Mouse (Mus musculus) macrophage (primary cell): ENCODE results near the gene Gm44805. TPM values are rescaled to one million over a fixed set of nuclear protein-coding genes. Genes with fewer than 3 reads are reported as not detected.
"Not testable (repeated sequence)": the region's sequence is repeated elsewhere in the genome, so short reads cannot be mapped to it uniquely, and the experiment has no call there.

Experiments
- H3K27ac ChIP-seq: fragments of 350-480 bp; formaldehyde crosslinking; 2 replicates; pipeline ENCODE4 v1.9.0; 2021
- H3K36me3 ChIP-seq: fragments of 350-480 bp; formaldehyde crosslinking; 2 replicates; pipeline ENCODE4 v1.9.0; 2021; ENCODE audit errors: inconsistent target
- H3K4me3 ChIP-seq: fragments of 350-480 bp; formaldehyde crosslinking; 2 replicates; pipeline ENCODE4 v1.9.0; 2021; ENCODE audit errors: inconsistent target
- H3K79me2 ChIP-seq: fragments of 350-480 bp; formaldehyde crosslinking; 2 replicates; pipeline ENCODE4 v1.9.0; 2021; ENCODE audit errors: inconsistent target
- WGBS: methylation state at CpG from one replicate; pipeline ENCODE4 v1.1.7; 2026; ENCODE audit warnings: inconsistent platforms; ENCODE audit not compliant: missing documents; 5-methylcytosine and 5-hydroxymethylcytosine counted together
- polyA plus RNA-seq: library from polyadenylated mRNA; stranded (reverse); fragments of 250-400 nt; gene quantifications from 3 replicates; pipeline ENCODE4 v1.2.4, GENCODE M21; 2018; ENCODE audit warnings: inconsistent platforms

Gm44805 gene
- polyA plus RNA-seq, 1 experiment from 2014 or later = not detected

DNA sequence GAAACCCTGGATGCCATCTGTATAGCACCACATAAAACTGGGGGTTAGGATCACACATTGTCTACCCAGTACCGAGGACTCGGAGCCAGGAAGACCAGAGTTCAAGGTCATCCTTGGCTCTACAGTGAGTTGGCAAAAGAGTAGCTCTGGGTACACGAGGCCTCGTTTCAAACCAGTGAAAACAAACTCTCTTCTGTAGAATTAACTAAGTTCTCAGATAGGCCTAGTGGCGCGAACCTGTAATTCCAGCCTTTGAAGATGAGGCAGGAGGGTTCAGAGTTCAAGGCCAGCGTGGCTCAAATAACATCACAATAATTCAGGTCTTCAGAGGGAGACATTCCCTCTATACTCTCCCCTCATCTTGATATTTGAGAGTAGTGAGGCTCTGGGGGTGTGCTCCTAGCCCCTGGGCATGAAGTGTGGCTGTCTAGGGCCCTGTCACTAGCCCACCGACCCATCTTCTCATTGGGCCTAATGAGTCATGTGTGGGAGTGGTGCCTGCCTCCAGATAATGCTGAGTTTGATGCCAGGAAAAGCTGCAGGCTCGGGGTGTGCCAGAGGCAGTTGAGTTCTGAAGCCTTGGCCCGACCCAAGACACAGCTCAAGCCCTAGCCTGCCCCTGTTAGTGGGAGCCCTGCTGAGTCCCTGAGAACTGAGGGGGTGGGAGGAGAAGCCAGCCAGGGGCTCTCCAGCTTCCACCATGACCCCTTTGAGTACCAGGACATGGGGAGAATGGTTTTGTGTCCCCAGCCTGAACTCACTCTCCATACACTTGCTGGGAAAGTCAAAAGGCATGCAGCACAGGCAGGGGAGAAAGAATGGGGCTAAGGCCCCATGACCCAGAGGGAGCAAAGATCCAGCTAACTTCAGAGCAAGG lies 13.4 kb upstream of the Gm44805 start:
- Histone ChIP-seq H3K4me3 (no peak overlapping the region), H3K79me2 (peaks cover 30% of the 10 kb centered on the region; the same call in 1 of the 2 replicates), H3K36me3 (peaks cover 4% of the 10 kb centered on the region; the same call in 1 of the 2 replicates), H3K27ac (peak overlapping the region; percentile 55)
- 83% methylated on average over 10 of the region's 10 CpGs for WGBS

DNA sequence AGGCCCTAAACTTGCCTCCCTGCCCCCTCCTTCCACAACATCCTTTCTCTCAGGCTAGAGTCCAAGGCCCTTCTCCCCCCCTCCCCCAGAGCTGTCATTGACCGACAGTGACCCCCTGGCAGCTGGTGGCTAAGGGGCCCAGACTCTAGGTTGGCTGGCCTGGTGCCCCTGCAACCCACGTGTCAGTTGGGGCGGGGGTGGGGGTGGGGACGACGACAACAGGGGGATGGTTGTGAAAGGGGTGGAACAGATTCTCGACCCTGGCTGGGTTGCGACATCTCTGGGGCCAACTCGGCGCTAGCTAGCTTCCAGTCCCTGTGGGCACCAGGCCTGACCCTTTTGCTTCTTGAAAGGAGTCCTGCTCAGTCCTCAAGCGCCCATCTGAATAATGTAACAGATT lies 12.2 kb upstream of the Gm44805 start:
- H3K4me3 ChIP-seq = no peak overlapping the region
- peaks cover 25% of the 10 kb centered on the region; the same call in 1 of the 2 replicates for H3K79me2 ChIP-seq
- peak overlapping the region; percentile 55 for H3K27ac ChIP-seq
- 18% methylated on average over 9 of the region's 10 CpGs for WGBS
- peaks cover 4% of the 10 kb centered on the region; the same call in 1 of the 2 replicates for H3K36me3 ChIP-seq

DNA sequence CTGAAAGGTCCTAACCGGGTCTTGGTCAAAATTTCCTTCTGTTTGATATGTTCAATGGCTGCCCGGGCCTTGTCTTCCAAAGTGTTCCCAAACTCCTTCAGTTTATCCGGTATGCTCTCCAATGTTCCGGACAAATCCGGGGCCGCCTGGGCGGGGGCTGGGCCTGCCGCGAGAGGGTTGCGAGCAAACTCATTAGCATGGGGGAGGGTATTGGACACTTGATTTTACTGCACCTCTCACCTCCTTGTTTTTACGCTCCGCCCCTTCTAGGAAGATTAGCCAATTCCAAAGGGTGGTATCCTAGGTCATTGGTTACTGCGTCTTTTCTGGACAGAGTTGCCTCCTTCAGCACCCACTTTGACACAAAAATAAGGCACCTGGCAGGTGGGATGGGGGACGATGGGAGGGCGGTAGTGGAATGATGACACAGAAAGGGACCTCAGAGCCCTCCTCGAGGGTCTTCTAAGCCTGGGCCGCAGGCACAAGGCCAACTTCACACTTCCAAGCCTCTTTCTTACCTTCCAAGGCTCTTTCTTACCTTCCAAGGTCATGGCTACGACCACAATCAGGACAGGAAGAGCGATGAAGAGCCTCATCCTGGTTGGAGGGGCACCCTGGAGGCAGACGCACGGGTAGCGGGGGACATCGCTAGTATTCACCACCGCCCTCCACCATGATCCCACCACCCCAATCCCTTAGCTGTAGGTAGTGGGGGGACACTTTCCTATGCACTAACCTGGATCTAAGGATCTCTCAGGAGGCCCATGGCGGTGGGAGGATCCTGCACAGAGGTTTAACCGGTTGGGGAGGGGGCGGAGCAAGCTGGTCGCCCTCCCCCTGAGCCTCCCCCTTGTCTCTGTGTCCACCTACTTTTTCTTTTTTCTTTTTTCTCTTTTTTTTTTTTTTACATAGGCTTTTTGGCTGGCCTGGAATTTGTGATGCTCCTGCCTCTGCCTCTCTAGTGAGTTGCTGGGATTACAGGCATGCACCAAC lies 10.9 kb upstream of the Gm44805 start, which contains the start of gene Apoc1:
Gene Apoc1 (minus strand): TSS at position 788 of the 993 bp plus-strand sequence.
- peaks cover 4% of the 10 kb centered on the region; the same call in 1 of the 2 replicates for H3K36me3 ChIP-seq
- H3K27ac ChIP-seq = peak within 1 kb of the TSS; percentile 55
- peaks cover 13% of the 10 kb centered on the region; the same call in 1 of the 2 replicates for H3K79me2 ChIP-seq
- WGBS = 92% methylated on average over 28 of the region's 28 CpGs
- H3K4me3 ChIP-seq = no peak within 1 kb of the TSS

DNA sequence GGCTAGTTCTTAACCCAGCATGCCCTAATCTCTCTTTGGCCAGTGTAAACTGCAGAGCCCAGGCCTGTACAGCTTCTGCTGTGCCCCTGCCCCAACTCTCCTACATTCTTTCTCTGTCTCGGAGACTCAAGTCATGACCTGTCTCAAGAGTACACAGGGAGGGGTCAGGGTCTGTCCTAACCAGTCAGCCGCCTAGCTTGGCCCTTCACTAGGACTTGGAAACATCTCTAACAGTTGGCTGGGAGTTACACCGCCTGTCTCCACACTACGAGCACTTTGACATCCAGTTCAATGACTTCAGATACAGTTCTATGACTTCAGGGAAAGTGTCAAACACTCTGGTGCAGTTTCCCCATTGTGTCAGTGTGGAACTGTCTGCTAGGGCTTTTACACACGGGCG lies 10.2 kb upstream of the Gm44805 start:
- peaks cover 7% of the 10 kb centered on the region; the same call in 1 of the 2 replicates for H3K79me2 ChIP-seq
- peaks cover 4% of the 10 kb centered on the region; the same call in 1 of the 2 replicates for H3K36me3 ChIP-seq
- H3K27ac ChIP-seq = no peak overlapping the region
- 91% methylated on average over 4 of the region's 6 CpGs for WGBS
- H3K4me3 ChIP-seq = no peak overlapping the region

DNA sequence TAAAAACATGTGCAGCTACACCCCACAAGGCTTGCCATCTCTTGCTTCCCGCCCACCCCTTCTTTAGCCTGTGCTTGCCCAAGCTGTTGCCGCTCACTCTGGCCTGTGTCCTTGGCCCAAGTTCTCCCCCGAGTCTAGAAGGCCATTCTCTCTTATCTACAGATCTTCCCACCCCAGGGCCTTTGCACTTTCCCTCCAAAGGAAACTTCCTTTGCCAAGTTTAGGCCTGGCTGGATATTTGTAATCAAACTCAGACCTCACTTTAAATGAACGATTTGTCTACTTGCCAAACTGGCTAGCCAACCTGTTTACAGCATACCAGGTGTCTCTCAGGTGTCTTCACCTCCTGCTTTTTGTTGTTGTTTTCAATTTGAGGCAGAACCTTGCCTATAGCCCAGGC lies 9.6 kb upstream of the Gm44805 start:
- WGBS = 98% methylated on average over 4 of the region's 4 CpGs
- Histone ChIP-seq H3K27ac (no peak overlapping the region), H3K4me3 (no peak overlapping the region), H3K79me2 (peaks cover 1% of the 10 kb centered on the region; the same call in 1 of the 2 replicates), H3K36me3 (no peaks in the 10 kb centered on the region)

DNA sequence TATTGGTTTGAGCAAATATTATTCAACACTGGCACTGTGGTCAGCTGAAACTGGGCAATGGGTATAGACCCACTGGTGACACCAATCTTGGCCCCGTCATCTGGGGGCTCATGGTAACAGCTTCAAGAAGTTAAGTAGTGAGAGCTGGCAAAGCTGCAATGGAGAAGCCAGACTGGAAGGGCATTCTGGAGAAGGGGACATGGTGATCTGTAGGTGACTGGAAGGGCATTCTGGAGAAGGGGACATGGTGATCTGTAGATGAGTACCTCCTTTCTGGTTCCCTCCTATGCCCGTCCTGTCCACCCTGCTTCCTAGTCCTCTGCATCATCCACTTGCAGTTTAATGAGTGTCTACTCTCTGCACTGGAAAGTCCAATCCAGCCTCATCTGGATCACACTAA lies 7.4 kb upstream of the Gm44805 start:
- no peaks in the 10 kb centered on the region for H3K36me3 ChIP-seq
- no peak overlapping the region for H3K4me3 ChIP-seq
- whole genome bisulfite sequencing = 100% methylated on average over 2 of the region's 2 CpGs
- no peak overlapping the region for H3K27ac ChIP-seq
- no peaks in the 10 kb centered on the region for H3K79me2 ChIP-seq

DNA sequence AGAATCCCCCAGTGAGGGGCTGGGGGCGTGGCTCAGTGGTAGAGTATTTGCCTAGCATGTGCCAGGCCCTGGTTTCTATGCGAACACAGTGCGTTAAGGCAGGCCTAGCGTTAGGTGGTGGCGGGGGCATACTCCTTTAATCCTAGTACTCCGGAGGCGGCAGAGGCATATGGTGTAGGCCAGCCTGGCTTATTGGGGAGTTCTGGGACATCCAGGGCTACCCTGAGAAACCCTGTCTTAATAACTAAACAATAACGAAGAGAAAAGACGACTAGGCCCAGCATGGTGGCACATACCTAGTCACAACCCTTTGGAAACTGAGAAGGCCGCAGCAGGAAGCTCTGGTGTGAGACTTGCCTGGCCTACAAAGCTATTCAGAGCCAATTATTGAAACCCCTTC lies 6.9 kb upstream of the Gm44805 start:
- H3K36me3 ChIP-seq = no peaks in the 10 kb centered on the region
- 93% methylated on average over 9 of the region's 10 CpGs for WGBS
- no peak overlapping the region for H3K27ac ChIP-seq
- H3K79me2 ChIP-seq = no peaks in the 10 kb centered on the region
- H3K4me3 ChIP-seq = no peak overlapping the region

DNA sequence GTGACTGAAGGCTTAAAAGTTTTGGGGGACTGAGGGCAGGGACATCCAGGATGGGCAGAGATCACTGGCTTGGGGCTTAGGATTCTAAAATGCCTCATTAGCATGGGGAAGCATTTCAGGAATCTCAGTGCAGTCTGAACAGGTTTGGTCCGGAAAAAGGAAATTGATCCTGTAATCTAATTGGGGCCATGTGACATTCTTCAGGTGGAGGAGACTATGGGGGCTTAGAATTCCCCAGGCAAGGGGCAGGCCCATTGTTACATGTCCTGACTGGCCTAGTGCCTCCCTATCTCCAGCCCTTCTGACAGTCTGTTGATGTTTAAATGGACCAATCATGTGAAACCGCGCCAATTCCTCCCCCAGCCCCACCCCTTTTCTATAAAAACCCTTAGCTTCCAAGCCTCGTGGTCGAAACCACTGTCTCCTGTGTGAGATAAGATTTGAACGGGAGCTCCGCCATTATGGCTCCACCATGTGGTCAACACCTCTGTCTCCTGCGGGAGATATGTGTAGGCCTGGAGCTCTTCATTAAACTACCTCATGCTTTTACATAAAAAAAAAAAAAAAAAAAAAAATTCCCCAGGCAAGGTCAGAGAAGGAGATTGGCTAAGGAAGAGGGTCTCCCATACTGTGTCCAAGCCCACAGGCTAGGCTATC lies 5.8 kb upstream of the Gm44805 start:
- WGBS = 75% methylated on average over 7 of the region's 8 CpGs
- not testable (repeated sequence) for H3K79me2 ChIP-seq, H3K36me3 ChIP-seq, H3K4me3 ChIP-seq, H3K27ac ChIP-seq

DNA sequence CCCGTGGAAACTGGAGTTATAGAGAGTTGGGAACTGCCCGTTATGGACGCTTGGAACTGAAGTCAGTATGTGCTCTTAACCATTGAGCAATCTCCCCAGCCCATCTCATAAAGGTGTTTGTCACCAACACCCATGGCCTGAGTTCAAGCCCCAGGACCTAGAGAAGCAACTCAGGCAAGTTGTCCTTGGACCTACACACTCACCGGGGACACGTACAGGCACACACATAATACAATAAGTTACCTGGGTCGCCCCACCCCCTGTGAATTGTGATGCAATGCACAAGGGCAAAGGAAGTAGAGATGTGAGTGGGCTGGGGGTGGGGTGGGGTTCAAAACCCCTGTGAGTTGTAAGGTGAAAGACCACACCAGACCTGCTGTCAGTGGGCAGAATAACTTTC lies 5.3 kb upstream of the Gm44805 start:
- Histone ChIP-seq H3K79me2 (no peaks in the 10 kb centered on the region), H3K27ac (no peak overlapping the region), H3K4me3 (no peak overlapping the region), H3K36me3 (no peaks in the 10 kb centered on the region)
- 89% methylated on average over 6 of the region's 6 CpGs for WGBS

DNA sequence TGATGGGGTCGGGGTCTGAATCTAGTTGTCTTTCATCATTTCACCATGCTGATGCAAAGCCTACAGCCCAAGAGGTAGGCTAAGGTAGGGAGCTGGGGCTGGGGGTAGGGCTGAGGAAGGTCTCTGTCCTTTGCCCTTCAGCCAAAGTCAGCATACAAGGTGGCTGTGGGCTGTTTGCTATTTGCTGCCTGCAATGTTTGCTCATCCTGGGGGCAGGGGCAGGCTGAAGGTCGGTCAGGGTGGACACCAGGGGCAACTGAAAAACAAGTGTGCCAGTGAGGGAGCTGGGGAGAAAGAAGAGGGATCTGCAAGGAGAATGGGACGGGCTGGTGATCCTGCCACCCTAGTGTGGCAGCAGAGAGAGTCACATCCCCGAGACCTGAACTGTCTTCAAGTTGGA lies 4.2 kb upstream of the Gm44805 start:
- Histone ChIP-seq H3K4me3 (no peak overlapping the region), H3K27ac (no peak overlapping the region), H3K79me2 (no peaks in the 10 kb centered on the region), H3K36me3 (no peaks in the 10 kb centered on the region)
- 93% methylated on average over 4 of the region's 4 CpGs for WGBS

DNA sequence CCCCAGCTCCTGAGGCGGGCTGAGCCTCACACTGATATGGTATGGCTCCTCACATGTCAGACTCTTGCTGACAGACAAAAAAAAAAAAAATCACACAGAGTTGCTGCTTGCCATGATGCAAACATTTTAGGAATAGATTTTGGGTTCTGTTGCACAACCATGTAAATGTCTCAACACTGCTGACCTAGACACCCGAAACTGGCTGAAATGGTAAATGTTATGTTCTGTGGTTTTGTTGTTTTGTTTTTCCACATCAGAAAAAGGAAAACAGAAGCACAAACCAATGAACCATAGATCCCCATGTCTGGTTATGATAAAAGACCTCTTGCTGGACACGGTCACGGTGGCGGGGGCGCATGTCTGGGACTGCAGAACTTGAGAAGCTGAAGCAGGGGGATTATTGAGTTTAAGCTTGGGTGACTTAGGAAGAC lies 2.6 kb upstream of the Gm44805 start:
- Histone ChIP-seq H3K36me3 (no peaks in the 10 kb centered on the region), H3K27ac (peak overlapping the region; percentile 87), H3K4me3 (no peak overlapping the region), H3K79me2 (no peaks in the 10 kb centered on the region)
- 46% methylated on average over 6 of the region's 6 CpGs for WGBS

DNA sequence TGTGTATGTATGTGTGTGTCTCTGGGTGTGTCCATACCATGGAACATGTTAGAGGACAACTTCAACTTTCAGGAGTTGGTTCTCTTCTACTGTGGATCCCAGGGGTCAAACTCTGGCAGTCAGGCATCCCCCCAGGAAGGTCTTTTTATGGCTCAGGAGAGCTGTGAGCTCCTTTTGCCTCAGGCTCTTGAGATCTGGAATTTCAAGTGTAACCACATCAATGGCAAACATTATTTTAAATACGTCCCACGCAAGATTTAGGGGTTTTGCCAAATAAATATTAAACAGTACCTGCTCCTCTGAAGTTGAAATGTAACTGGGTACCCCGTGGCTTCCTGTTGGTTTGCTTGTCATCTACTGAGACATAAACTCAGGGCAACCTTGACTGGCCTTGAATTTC lies 1.8 kb upstream of the Gm44805 start:
- Histone ChIP-seq H3K79me2 (no peaks in the 10 kb centered on the region), H3K27ac (peak overlapping the region; percentile 57), H3K36me3 (no peaks in the 10 kb centered on the region), H3K4me3 (no peak overlapping the region)
- 78% methylated on average over 3 of the region's 3 CpGs for WGBS

DNA sequence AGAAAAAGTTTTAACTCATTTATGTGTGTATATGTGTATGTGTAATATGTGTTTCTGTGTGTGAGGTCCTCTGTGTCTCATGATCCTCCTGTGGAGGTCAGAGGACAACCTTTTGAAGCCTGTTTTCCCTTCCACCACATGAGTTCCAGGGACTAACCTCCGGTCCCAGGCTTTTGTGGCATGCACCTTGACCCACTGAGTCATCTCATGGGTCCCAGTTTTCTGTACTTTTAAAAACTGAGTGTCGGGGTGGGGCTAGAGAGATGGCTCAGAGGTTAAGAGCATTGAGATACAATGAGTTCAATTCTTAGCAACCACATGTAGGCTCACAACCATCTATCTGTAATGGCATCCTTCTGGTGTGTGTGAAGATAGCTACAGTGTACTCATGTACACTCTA lies 521 bp downstream of the Gm44805 start:
- whole genome bisulfite sequencing = 86% methylated on average over 2 of the region's 2 CpGs
- no peaks in the 10 kb centered on the region for H3K36me3 ChIP-seq
- no peak overlapping the region for H3K4me3 ChIP-seq
- H3K27ac ChIP-seq = no peak overlapping the region
- H3K79me2 ChIP-seq = no peaks in the 10 kb centered on the region

DNA sequence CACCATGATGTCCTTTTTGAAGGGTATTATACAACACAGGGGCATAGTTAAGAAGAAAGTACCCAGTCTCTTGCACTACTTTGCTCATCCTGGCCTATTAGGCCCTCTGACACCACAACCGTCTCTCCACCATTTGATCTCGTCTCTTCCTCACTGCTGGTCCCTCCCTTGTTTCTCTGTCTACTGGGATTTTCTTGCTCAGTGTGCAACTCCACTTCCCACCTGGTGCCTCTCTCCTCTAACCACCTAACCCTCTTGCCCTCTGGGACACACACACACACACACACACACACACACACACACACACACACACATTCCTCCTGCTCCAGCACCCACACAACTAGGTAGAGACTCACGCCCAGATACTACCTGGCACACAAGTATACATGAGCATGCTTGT lies 2.3 kb downstream of the Gm44805 start:
- Histone ChIP-seq H3K27ac (no peak overlapping the region), H3K36me3 (no peaks in the 10 kb centered on the region)
- WGBS = 94% methylated on average over 3 of the region's 3 CpGs

More for the DNA sequence above, 2.3 kb downstream of the Gm44805 start:
- Histone ChIP-seq H3K4me3 (no peak overlapping the region), H3K79me2 (no peaks in the 10 kb centered on the region)
